Mouse (Mus musculus) embryo, embryonic 10.5 days (tissue): ENCODE data around the gene Nhs.

Experiments used
- DNase-seq: peaks from one replicate; pipeline ENCODE4 v3.0.0-alpha.2; 2015; ENCODE audit warnings: low spot score

The Nhs gene

DNA sequence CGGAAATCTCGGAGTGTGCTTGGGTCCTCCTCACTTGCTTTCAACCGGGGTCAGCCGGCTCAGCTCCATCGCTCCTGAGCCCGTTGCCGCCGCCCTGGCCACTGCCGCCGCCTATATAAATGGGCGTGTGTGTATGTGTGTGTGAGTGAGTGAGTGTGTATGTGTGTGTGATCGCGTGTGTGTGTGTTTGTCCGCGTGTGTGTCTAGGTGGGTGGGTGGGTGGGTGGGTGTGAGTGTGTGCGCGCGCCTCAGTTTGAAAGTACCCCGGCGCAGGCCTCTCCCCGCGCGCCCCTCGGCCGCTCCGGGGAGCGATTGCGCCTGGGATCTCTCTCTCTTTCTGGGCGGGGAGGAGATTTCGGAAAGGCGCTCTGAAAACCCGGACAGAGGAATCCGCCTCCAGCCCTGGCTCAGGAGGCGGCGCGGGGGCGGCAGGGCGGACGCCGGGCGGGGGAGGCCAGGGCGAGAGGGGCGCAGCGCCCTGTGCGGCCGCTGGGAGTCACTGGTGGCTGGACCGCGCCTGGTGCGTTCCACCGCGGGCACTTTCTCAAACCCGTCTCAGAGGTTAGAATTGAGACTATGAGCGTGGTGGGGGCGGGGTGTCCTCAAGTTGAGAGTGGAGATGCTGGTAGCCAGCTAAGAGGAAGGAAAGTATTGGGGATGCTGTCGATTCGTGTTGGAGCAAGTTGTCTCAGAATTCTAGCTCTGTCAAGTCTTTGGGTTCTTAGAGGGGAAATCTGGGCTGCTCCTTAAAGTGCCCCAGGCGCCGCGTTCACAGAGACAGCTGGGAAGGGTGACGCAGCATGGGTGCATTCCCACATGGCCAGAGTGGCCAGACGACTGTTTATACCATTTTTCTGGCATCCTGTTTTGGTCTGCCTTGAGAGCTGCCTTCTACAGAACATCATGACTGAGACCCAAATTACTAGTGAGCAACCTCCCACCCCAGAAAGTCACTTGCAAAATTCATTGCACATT, at the start of gene Nhs:
Gene Nhs (minus strand): TSS at position 94 of the 975 bp plus-strand sequence.
- DNase-seq: peak; percentile 83

DNA sequence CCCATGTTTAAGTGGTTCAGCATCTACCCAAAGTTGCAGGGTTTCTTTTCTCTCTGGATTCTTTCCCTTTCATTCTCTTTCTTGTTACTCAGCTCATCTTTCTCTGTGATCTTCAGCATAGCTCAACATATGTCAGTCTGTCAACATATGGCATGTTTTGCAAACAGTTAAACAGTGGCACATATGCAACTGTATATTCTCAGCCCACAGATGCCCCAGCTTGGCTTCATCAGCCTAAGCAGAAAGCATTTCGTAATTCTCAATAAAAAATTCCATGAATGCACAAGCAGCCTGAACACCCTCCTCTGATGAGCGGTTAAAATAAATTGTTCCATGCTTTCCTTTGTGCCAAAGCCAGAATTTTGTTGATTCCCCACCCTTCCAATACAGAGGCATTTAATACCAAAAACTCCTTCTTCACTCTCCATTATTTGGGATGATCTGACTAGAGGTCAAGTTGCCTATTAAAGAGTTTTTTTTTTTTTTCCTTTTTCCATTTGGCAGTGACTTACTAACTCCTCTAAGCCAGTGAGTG, 46.9 kb upstream of the Nhs start:
- no peak for DNase-seq

DNA sequence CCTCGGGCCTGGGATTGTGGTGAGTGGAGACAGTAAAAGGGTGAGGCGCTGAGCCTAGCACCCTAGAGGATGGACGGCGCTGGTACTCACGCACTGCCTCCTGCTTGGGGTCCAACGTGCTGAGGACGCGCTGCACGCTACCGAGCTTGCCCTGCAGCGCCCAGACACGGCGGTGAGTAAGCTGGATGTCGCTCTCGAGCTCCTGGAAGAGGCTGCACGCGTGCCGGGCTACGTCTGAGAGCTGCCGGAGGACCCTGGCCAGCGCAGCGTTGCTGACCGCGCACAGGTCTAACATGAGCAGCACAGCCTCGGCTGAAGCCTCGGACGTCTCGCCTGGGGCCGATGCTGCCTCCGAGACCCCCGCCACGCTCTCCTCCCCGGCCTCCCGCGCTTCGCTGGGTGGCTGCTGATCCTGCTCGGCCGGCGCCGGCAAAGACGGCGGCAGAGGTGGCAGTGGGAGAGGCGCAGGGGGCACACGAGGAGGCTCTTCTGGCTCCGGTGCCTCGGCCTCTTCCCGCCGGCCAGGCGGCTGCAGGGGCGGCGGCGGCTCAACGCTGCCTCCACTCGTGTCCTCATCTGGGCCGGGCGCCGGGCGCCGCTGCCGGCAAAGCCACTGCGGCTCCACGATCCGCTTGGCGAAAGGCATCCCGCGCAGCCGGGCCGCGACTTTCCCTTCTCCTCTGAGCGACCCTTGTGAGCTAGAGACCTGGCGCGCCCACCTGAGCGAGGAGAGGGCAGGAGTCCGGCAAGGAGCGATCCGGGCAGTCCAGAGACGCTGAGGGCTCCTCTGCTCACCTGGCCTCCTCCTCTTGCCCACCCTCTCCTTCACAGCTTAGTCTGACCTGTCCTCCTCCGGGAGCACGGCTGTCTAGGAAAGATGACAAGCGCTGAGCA, 540 bp downstream of the Nhs start:
- peak; percentile 50 for DNase-seq

DNA sequence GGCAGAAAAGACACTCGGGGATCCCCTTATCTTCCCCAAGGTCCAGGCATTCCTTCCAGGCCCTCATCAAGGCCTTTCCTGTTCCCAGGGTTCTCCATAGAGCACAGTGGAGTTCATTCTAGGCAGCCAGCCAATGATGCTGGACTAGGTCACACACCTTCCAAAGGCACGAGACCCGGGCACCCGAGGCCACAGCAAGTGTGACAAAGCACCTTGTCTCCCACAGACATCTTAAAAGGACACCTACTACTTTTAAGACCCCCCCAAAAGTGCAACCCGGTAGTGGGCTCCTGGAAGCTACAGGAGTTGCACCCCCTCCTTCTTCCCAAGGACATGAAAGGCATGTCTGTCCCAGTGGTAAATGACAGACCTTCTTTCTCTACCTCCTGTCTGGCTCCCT, 1.4 kb downstream of the Nhs start:
- no peak for DNase-seq

DNA sequence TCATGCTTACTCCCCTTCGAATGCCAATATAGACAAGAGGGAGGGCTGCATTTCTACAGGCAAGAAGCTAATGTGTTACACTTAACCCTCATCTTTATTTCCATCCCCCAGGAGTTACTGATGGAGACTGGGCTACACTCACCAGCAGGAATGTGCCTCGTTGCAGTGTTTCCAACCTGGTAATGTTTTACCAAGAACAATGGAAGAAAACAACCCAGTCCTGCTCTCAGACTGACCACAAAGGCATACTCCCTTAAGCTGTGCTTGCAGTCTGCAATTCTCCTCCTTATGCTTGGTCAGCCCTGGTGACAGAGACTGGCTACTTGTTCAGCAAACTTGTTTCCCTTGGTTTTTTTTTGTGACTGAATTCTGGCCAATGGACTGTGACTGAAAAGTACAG, 21.7 kb downstream of the Nhs start:
- DNase-seq: no peak

DNA sequence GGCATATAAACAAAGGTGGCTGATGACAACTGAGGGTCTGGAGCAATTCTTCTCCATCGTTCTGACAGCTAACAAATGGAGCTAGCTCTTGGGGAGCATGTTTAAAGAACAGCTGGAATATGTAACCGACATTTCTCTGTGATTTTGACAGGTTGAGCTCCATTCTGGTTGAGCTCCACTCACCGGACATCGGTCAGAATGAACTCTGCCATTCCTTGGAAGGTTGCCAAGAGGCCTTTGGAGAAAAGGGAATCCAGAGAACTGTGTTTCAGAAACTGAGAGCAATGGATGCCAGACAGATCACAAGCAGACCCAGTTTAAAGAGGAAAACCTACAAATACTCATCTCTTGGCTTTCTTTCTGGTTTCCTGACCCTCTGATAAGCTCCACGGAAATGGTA, 46.3 kb downstream of the Nhs start:
- DNase-seq: peak; percentile 6

DNA sequence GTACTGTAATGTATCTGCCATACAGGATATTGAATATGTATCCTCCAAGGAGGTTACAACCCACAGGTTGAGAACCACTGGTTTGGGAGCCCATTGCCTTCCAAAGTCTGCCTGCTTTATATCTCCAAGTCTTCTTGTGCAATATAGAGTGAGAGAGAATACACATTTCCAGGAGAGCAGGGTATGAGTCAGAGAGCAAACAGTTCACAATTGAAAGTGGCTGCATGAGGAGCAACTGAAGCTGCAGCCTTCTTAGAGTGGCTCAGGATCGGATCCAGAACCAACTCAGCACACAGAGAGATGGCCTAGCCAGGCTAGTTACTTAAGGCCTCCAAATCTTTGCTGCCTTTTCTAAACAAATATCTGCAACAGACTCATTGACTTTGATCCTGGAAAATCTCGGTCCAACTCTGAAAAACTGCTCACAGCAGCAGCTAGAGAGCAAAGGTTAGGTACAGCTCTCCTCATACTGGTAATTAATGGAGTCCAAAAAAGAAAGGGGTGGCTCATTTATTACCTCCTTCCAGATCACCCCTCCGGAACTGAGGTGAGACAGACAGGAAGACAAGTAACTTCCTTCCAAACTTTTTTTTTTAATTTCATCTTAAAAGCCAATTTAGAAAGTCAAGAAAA, 56.6 kb downstream of the Nhs start:
- DNase-seq: no peak

DNA sequence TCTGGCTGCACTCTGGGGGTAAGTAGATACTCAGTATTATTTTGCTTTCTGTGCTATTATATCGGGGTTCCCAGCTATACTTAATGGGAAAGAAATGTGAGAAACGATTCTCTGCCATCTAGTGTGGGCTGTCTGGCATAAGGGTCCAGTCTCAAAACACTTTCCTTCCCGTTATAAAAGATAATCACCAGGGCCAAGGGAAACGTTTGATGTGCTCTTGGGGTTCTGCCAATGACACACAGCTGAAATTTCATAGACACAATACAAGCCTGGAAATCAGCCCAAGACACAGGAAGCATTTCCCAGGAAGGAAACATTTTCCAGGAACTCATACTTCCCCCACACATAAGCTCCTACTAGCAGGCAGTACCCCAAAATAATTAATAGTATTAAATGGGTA, 61.2 kb downstream of the Nhs start:
- no peak for DNase-seq

DNA sequence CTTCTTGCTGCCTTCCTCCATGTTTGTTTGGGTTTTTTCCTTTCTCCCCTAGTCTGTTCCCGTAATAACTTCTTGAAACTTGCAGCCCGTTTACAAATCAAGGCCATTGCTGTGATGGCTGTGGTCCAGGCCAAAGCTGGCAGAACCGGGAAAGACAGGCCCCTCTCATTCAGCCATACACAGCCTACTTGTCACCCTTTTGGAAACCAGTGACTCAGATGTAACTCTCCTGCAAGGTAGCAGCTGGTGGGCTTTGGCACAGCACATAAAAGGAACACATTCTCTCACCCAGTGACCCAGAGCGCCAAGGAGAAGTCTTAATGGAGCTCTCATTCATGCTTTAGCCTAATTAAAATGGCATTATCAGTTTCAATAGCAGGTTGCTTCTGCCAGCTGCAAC, 72.2 kb downstream of the Nhs start:
- DNase-seq: peak; percentile 5

DNA sequence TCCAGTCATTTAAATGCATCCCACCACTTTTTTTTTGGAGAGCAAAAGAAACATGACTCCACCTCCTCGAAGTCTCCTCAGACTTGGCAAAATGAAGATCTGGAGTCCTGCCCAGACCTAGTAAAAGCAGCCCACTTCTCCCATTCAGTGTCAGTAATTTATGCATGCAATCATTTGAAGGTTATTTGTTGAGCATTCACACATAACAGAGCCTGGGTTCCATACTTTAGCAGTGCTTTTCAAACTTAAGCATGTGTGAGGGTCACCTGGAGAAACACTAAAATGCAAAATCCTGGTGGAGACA, 73.7 kb downstream of the Nhs start:
- no peak for DNase-seq

DNA sequence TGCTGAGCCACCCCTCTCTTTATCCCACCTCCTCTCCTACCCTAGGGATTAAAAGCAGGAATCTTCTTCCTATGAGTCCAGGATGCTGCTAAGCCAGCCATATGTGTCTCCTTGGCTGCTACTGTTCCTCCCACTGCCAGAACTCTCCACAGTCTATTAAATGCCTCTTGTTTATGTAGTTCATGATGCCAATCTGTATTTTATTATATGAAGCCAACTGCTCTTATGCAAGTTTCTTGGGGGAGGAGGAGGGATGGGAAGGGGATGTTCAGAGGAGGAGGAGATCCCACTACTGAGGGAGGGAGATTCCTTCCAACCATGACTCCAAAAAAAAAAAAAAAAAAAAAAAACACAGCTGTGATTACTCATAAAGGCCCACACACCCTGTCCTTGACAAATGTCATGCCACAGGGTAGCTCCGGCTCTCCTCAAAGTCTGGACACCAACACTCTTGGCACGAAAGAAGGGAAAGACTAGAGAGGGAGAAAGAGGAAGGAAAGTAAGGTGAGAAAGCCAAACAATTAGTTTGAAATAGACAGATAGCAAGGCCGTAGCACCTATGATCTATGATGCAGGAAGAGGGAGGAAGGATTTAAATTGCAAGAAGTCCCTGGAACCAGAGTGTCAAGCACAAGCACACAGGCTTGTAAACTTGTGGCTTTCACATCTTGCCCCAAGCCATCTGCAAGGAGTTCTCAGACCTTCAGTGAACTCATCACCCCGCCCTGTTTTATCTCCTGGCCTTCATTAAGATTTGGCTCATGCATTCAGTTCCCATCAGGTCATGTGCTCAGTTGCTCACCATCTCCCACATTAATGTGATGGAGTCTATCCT, 74.3 kb downstream of the Nhs start:
- DNase-seq: no peak

DNA sequence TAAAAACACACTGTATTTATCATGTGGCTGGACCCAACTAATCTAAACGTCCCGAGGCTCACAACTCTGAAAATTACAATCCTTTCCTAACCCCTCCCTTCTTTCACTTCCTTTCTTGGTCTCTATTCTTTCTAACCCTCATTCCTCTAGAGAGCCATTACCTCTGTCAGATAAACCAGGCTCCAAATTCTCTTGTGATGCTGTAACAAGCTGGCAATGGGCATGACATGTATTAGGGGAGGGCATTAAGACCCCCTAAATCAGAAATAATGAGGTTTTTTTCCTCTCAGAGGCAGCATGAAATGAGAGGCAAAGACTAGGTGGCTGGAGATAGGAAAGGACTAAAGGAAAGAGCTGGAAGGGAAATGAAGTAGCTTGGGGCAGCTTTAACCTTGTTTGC, 96.4 kb downstream of the Nhs start:
- no peak for DNase-seq

DNA sequence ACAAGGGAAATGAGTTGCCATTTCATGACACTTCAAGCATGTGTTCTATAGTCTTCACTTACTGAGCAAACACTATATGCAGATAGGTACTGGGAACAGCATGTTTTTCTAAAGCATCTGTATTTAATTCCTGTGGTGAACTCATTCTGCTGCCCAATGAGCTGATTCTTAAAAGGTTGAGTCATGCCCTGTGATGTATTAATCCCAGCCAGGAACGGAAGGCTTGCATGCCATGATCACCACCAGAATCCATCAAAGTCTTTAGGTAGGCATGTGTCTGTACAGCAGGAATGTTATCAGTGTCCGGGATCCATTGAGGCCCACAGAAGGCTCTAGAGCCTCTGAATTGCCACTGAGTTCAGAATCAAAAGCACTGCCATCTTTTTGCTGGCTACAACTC, 103.9 kb downstream of the Nhs start:
- peak; percentile 2 for DNase-seq

DNA sequence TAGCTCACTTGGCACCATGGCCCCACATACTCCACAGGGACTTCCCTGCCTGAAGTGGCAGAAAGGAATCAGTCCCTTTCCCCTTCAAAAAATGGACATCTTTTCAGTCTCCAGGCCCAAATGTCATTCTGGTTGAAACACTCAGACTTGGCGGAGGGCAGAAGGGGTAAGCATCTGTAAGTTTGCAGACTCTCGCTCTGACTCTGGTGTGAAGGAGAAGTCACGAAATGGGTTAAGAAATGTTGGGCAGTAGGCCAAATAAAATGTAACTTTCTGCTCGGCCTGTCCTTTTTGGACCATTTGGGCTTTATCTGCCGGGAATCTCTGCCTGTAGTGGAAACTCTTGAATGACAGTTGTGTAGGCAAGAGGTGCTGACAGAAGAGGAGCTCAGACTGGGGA, 106.0 kb downstream of the Nhs start:
- no peak for DNase-seq

DNA sequence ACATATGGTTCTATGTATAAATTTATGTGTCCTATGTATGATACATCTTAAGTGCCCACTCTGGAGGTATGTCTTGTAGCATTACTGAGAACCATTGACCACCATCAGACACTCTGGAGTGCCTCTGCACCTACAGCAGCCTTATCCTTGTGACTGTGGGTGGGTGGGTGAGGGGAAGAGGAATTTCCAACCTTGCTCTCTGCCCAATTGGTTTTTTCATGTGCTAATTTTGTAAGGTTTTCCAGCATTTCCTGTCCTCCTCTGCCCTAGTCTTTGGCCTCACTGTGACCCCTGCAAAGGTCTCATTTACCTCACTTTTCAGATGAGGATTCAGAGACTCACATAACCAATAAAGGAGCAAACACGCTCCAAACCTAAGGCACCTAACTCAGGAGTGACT, 107.0 kb downstream of the Nhs start:
- no peak for DNase-seq

DNA sequence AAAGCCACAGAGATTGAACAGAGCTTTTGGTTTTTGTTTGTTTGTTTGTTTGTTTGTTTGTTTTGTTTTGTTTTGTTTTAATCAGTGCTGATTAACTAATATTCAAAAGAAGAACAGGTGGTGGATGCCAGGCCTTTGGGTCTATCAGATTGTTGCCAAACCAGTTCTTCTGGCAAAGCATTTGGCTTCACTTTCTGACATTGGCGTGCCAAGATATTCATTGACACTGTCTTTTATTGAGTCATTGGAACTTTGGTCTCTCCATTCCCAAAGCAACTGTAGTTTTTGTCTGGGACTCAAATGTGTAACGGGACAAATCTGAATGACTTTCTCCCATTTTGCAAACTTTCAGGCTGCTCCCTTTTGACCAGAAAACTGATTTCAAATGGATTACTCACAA, 109.9 kb downstream of the Nhs start:
- no peak for DNase-seq

DNA sequence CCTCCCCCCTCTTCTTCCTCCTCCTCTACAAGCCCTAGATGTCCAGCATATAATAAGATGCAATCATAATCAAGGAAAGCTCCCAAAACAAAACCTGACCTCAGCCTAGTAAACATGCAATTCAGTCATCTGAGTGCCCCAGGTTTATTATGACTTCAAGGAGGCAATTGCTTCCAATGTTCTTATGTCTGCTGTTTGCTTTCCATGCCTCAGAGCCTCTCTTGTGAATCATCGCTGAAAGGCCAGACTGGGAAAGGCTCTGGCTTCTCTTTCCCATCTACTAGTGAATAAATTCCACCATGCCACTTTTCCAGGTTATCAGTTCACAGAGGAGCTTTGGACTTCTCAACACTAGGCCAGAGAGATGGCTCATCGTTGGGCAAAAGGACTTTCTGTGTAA, 114.0 kb downstream of the Nhs start:
- DNase-seq: no peak

DNA sequence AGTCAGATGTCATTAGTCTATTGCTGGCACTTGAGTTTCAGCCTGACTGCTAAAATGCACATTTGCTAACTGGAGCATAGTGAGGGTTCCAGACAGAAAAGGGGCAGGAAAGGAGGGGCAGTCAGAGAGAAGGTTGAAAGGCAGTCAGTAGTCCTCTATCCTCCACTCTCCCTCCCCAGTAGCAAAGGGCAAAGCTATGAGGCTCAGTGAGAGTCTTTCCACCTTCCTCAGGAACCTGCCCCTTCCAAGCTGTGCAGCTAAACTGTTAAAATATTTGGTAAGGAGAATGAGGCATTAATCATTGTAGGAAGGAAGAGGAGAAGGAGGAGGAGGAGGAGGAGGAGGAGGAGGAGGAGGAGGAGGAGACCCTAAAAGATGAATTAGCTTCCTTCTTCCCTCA, 115.4 kb downstream of the Nhs start:
- DNase-seq: no peak

DNA sequence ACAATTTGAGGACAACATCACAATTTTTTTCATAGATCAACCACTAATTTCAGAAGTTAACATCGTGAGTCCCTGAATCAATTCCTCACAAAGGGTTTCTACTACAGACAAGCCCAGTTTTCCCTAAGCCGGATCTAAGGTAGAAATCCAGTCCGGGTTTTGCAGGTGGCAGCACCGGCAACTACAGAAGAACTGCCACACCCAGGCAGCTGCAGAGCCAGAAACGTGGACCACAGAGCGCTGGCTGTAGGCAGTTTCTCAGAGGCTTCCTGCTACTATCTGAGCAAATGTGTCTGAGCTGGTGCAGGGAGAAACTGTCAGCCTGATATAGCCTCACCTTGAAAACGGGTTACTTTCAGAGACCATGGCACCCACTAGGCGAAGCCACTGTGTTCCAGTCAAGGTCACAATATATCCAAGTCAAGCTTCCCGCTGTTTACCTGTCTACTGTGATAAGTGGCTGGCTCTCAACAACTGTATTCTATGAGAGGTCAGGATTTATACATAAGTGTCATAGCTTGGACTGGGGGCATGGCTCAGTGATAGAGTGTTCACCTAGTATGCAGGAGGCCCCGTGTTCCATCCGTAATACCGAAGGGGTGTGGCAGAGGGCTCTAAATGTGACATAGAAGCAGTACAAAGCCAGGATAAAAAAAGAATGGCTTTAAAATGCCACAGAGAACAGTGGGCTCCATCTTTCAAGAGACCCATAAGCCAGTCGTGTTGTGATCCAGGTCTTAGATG, 134.1 kb downstream of the Nhs start:
- peak; percentile 55 for DNase-seq

DNA sequence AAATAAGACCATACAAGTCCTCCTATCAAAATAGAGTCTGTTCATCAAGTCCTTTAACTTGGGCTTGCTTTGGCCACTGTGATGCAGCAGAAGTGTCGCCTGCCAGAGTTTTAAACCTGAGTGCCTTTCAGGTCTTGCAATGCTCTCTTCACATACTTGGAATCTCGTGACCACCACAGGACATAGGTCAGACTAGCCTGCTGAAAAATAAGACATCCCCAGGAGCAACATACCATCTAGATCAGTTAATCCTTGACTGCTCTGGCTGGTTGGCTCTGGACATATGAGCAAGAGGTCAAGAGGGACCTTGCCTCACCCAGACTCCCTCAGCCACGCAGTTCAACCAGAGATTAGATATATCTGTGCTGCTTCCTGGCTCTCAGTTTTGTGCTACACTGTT, 137.8 kb downstream of the Nhs start:
- DNase-seq: no peak

DNA sequence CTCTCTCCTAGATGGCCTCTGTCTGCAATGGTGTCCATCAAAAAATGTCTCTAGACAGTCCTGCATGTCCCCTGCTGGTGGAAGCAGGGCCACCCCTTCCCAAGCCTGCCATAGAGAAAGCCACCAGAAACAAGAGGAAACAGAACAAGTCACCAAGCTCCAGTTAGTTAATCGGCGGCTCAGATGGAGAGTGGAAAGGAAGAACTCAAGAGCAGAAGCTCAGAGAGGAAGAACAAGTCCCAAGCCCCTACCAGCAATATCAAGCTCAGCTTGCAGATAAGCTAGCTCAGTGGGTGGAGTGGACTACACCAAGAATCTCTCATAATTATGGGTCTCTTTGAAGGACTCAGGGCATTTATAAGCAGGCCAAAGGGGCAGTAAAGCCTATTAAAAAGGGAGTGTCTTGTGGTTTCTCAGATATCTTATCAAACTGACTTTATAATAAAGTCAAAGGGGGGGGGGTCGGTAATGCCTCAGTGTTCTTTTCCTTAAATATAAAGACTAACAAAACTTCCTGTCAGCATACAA, 139.4 kb downstream of the Nhs start:
- no peak for DNase-seq
